Mouse (Mus musculus): ENCODE measurements around the gene Mettl7a1. TPM values are rescaled to one million over a fixed set of nuclear protein-coding genes. Genes with fewer than 3 reads are reported as not detected.
"Not testable (repeated sequence)": the region's sequence is repeated elsewhere in the genome, so short reads cannot be mapped to it uniquely, and the experiment has no call there.

Mettl7a1 gene
- polyA plus RNA-seq, 1 experiment from 2014 or later = 3.6 TPM

GRCm38 (mm10) chr15:100334629-100335028 lies 30.7 kb downstream of the Mettl7a1 start, which contains the start of gene Mettl7a3:
Gene Mettl7a3, plus strand, starts transcription at chr15:100334929.
- Histone ChIP-seq H3K36me3 (no peaks in the 10 kb centered on the region), H3K4me1 (no peaks in the 10 kb centered on the region), H3K27me3 (ENCODE audit: insufficient read depth, poor library complexity, severe bottlenecking) (no peaks in the 10 kb centered on the region), H3K27ac (no peak within 1 kb of the TSS), H3K4me3 (no peak within 1 kb of the TSS), H3K9me3 (no peaks in the 10 kb centered on the region)
- 84% methylated on average over 10 of the region's 10 CpGs for WGBS
- no peak for DNase-seq (ENCODE audit: low spot score)

DNA sequence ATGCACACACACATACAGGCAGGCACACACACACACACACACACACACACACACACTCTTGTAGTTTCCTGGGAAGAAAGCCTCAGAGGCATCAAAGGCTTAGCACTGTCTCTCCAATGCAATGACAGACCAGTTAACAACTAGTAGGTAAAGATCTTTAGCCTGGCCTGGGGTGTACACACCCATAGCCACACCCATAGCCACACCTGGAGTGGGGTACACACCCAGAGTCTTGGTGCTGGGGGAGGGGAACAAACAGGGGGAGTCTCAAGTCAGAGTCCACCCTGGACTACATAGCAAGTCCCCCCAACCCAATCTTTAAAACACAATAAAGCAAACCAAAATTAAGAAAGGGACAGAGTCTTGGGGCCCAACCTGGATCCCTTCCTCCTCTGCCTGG lies 33.4 kb downstream of the Mettl7a1 start:
- H3K4me1 ChIP-seq; H3K27me3 ChIP-seq (ENCODE audit: insufficient read depth, poor library complexity, severe bottlenecking); DNase-seq (ENCODE audit: low spot score); H3K9me3 ChIP-seq; H3K4me3 ChIP-seq; H3K27ac ChIP-seq; H3K36me3 ChIP-seq: not testable (repeated sequence)

DNA sequence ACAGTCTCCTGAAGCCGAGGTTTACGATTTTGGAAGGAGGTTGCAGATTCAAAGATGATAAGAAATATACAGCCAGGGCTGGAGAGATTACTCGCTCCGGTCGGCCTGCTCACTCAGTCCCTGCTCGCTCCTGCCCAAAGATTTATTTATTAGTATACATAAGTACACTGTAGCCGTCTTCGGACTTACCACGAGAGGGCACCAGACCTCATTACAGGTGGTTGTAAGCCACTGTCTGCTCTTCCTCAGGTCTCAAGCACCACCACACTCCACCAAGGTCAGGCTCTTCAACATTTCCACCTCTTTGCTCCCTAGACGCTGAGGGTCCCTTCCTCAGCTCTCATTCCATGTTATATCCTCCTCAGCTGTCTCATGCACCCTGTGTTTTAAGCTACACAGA lies 33.9 kb downstream of the Mettl7a1 start:
- not testable (repeated sequence) for H3K27ac ChIP-seq; DNase-seq (ENCODE audit: low spot score); H3K9me3 ChIP-seq; H3K27me3 ChIP-seq (ENCODE audit: insufficient read depth, poor library complexity, severe bottlenecking); H3K36me3 ChIP-seq; H3K4me1 ChIP-seq; H3K4me3 ChIP-seq
- 41% methylated on average over 10 of the region's 10 CpGs for WGBS

GRCm38 (mm10) chr15:100341314-100341980 lies 37.5 kb downstream of the Mettl7a1 start:
- H3K4me3 ChIP-seq; H3K4me1 ChIP-seq; DNase-seq (ENCODE audit: low spot score); H3K9me3 ChIP-seq; H3K27ac ChIP-seq; H3K27me3 ChIP-seq (ENCODE audit: insufficient read depth, poor library complexity, severe bottlenecking); H3K36me3 ChIP-seq: not testable (repeated sequence)
- 81% methylated on average over 5 of the region's 5 CpGs for WGBS

- Histone ChIP-seq H3K4me1 (peaks cover 15% of the 10 kb centered on the region), H3K27ac (no peak overlapping the region), H3K9me3 (0 out of 2 replicates have a peak, but pooled peaks cover 5% of the 10 kb centered on the region), H3K27me3 (ENCODE audit: insufficient read depth, poor library complexity, severe bottlenecking) (no peaks in the 10 kb centered on the region), H3K4me3 (no peak overlapping the region), H3K36me3 (no peaks in the 10 kb centered on the region)
- DNase-seq (ENCODE audit: low spot score) = no peak
Measured at GRCm38 (mm10) chr15:100345484-100345883, 41.5 kb downstream of the Mettl7a1 start.

DNA sequence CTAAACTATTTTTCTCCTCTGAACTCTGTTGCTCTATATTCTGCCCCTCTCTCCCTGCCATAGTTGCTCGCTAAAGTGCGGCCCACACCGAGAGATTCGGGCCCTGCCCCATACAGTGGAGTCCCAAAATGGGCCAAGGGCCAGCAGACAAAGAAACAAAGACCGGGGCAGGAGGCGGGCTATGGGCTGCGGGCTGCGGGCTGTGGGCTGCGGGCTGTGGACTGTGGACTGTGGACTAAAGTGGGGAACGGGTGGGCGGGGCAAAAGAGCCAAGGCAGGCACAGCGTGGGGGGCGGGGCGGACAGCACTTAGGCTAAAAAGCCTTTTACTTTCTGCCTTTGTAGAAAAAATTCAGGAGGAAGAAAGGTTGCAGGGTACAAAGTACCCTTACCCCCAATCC lies 42.8 kb downstream of the Mettl7a1 start:
- DNase-seq (ENCODE audit: low spot score) = no peak
- Histone ChIP-seq H3K4me1 (peaks cover 23% of the 10 kb centered on the region), H3K4me3 (no peak overlapping the region), H3K36me3 (no peaks in the 10 kb centered on the region), H3K9me3 (0 out of 2 replicates have a peak, but pooled peaks cover 5% of the 10 kb centered on the region), H3K27me3 (ENCODE audit: insufficient read depth, poor library complexity, severe bottlenecking) (no peaks in the 10 kb centered on the region), H3K27ac (no peak overlapping the region; the same call in 1 of the 2 replicates)
- WGBS = 64% methylated on average over 14 of the region's 14 CpGs

DNA sequence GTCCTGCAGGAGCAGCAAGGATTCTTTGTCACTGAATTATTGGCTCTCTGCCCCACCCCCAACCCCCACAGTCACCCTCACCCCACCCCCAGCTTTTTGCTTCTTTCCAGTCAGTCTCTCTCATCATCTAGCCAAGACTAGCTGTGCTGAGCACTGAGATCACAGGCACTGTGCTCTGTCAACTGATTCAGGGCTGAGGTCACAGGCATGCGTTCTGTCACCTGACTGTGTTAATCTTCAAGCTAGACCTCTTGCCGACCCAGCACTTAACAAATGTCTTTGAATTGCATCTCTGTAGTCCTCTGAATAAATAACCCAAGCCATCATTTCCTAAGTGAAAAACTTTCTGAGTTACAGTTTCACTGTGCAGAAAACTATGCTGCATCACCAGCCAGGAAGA lies 45.6 kb downstream of the Mettl7a1 start:
- Histone ChIP-seq H3K27me3 (ENCODE audit: insufficient read depth, poor library complexity, severe bottlenecking) (no peaks in the 10 kb centered on the region), H3K4me3 (0 out of 2 replicates have a peak overlapping the region, but pooled peaks have one; percentile 12), H3K27ac (0 out of 2 replicates have a peak overlapping the region, but pooled peaks have one; percentile 47), H3K36me3 (no peaks in the 10 kb centered on the region), H3K4me1 (peaks cover 25% of the 10 kb centered on the region), H3K9me3 (0 out of 2 replicates have a peak, but pooled peaks cover 5% of the 10 kb centered on the region)
- no peak for DNase-seq (ENCODE audit: low spot score)
- WGBS = 33% methylated on average over 2 of the region's 2 CpGs

DNA sequence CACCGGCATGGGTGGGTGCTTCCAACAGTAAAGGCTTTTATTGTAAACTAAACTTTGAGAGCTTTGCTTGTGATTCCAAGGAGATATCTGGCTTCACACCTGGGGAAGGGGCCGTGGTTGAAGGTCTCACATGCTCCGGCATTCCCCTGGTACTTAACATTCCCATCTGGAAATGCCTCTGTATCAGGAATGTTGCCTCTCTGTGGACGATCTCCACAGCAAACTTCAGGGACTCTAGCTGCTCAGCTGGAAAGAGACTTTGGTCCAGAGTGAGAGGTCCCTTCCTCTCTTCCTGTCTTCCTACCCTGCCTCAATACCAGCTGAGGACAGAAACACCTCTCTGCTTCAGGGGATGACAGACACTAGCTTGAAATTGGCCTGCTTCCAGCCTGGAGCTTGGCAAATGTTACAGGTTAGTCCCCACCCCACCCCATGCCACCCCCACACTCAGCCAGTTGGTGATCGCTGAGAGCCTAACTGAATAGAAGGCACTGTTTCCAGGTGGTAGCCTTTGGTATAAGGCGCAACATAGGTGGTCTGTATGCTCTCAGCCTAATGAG lies 47.6 kb downstream of the Mettl7a1 start:
- Histone ChIP-seq H3K4me1 (peaks cover 25% of the 10 kb centered on the region), H3K27me3 (ENCODE audit: insufficient read depth, poor library complexity, severe bottlenecking) (no peaks in the 10 kb centered on the region), H3K4me3 (no peak overlapping the region), H3K36me3 (no peaks in the 10 kb centered on the region), H3K9me3 (no peaks in the 10 kb centered on the region), H3K27ac (0 out of 2 replicates have a peak overlapping the region, but pooled peaks have one; percentile 25)
- WGBS = 50% methylated on average over 6 of the region's 6 CpGs
- DNase-seq (ENCODE audit: low spot score) = peak; percentile 74

DNA sequence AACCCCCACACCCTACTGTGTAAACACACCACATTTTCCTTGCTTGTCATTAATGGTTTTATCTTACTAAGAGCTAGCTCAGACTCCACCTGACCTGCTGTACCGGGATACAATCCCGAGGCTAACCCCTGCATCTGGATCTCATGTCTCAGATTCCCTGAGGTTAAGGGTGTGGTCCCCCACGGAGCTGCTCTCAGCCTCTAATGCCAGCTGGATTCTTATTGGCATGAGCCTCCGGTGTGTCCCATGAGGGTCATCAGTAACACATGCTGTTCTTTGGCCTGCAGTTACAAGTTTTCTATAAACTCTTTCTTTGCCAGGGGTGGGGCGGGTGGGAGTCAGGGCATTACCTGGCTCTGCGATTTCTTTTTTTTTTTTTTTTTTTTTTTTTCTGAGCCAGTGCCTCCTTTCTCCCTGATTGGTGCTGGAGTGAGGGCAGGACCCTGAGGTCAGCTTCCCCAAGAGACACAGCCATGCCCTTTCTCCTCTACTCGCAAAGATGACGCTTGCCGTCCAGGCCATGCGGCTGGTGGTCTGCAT lies 48.8 kb downstream of the Mettl7a1 start, which contains the start of the genes Methig1 and Mettl7a2:
Methig1 (plus strand) TSS at position 439 of the 540 bp plus-strand sequence.
Mettl7a2 (plus strand) TSS at position 490 of the 540 bp plus-strand sequence.
- no peak within 1 kb of the TSS for H3K4me3 ChIP-seq
- no peak within 1 kb of the TSS for H3K27ac ChIP-seq
- H3K27me3 ChIP-seq (ENCODE audit: insufficient read depth, poor library complexity, severe bottlenecking) = no peaks in the 10 kb centered on the region; the same call in 1 of the 2 replicates
- 82% methylated on average over 10 of the region's 10 CpGs for WGBS
- no peak for DNase-seq (ENCODE audit: low spot score)
- peaks cover 25% of the 10 kb centered on the region for H3K4me1 ChIP-seq
- no peaks in the 10 kb centered on the region for H3K9me3 ChIP-seq
- no peaks in the 10 kb centered on the region for H3K36me3 ChIP-seq

- H3K4me1 ChIP-seq = peaks cover 22% of the 10 kb centered on the region
- 84% methylated on average over 22 of the region's 22 CpGs for WGBS
- H3K4me3 ChIP-seq; DNase-seq (ENCODE audit: low spot score); H3K9me3 ChIP-seq; H3K36me3 ChIP-seq; H3K27me3 ChIP-seq (ENCODE audit: insufficient read depth, poor library complexity, severe bottlenecking); H3K27ac ChIP-seq: not testable (repeated sequence)
Measured at GRCm38 (mm10) chr15:100353399-100353798, 49.5 kb downstream of the Mettl7a1 start.

DNA sequence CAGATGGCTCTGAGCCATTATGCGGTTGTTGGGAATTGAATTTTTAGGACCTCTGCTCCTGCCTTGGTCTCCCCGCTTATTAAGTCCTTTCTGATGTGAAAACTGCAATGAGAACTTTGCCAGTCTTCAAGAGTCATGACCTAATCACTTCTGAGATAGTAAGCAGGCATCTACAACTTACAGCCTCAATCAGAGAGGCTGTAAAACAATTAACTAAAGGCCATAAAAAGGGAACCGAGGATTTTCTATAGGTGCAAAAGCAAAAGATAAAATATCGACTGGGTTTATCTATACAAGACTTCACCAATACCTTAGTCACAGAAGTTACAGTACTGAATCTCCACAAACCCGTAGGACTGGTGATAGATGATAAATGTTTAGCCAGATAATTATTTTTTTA lies 51.9 kb downstream of the Mettl7a1 start:
- DNase-seq (ENCODE audit: low spot score) = no peak
- H3K4me3 ChIP-seq = no peak overlapping the region
- no peaks in the 10 kb centered on the region; the same call in 1 of the 2 replicates for H3K27me3 ChIP-seq (ENCODE audit: insufficient read depth, poor library complexity, severe bottlenecking)
- H3K36me3 ChIP-seq = no peaks in the 10 kb centered on the region
- WGBS = 81% methylated on average over 5 of the region's 5 CpGs
- H3K9me3 ChIP-seq = no peaks in the 10 kb centered on the region
- H3K27ac ChIP-seq = no peak overlapping the region
- peaks cover 10% of the 10 kb centered on the region for H3K4me1 ChIP-seq

- Histone ChIP-seq H3K36me3 (no peaks in the 10 kb centered on the region), H3K9me3 (no peaks in the 10 kb centered on the region), H3K27me3 (ENCODE audit: insufficient read depth, poor library complexity, severe bottlenecking) (peaks cover 7% of the 10 kb centered on the region; the same call in 1 of the 2 replicates), H3K4me1 (no peaks in the 10 kb centered on the region), H3K27ac (no peak within 1 kb of the TSS), H3K4me3 (no peak within 1 kb of the TSS)
- WGBS = 69% methylated on average over 7 of the region's 7 CpGs
- DNase-seq (ENCODE audit: low spot score) = no peak
Measured at GRCm38 (mm10) chr15:100364242-100364641, 60.3 kb downstream of the Mettl7a1 start, which contains the start of gene Higd1c. Gene Higd1c, plus strand, starts transcription at chr15:100364542.

DNA sequence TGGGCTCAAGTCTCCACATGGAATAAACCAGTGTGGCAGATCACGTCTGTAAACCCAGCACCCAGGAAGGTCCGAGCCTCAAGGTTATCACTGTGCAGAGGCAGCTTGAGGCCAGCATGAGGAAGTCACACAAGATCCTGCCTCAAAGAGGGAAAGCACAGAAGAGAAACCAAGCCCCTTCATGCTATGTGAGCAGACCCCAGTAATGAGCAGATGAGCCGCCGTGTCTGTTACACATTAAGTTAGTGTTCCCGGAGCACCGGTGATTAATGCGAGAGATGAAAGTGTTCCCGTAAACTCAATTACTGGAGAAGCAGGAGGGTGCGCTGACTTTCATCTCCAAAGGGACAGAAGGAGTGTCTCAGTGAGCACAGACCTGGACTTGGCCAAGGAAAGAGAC lies 62.0 kb downstream of the Mettl7a1 start:
- WGBS = 79% methylated on average over 9 of the region's 9 CpGs

More for the DNA sequence above, 62.0 kb downstream of the Mettl7a1 start:
- H3K36me3 ChIP-seq; H3K9me3 ChIP-seq; H3K27me3 ChIP-seq (ENCODE audit: insufficient read depth, poor library complexity, severe bottlenecking); H3K27ac ChIP-seq; DNase-seq (ENCODE audit: low spot score); H3K4me3 ChIP-seq; H3K4me1 ChIP-seq: not testable (repeated sequence)

All from heart, embryonic 10.5 days (tissue).